Mouse (Mus musculus) stomach, postnatal 0 days (tissue): ENCODE results near the gene Cc2d2a. TPM values are rescaled to one million over a fixed set of nuclear protein-coding genes. Genes with fewer than 3 reads are reported as not detected.

Experiments used
- ATAC-seq: fragments of 200-750 bp; cut with Nextera tagmentation; 2 replicates; pipeline ENCODE4 v1.8.0; 2017; ENCODE audit not compliant: low FRiP score, low TSS enrichment
- DNase-seq: peaks from one replicate; pipeline ENCODE4 v3.0.0-alpha.2; 2016; ENCODE audit warnings: low spot score
- H3K27ac ChIP-seq: fragments of 300-500 bp; sonication (generic); replicated peaks from 2 replicates; pipeline ENCODE4 v1.5.1; 2014; ENCODE audit warnings: mild to moderate bottlenecking, control low read depth
- H3K27me3 ChIP-seq: fragments of 300-500 bp; sonication (generic); 2 replicates; pipeline ENCODE4 v1.6.1; 2014; ENCODE audit warnings: low read length; ENCODE audit not compliant: control insufficient read depth, insufficient read depth
- H3K36me3 ChIP-seq: fragments of 300-500 bp; sonication (generic); 2 replicates; pipeline ENCODE4 v1.6.1; 2014; ENCODE audit warnings: low read length, mixed read lengths; ENCODE audit not compliant: control insufficient read depth, insufficient read depth
- H3K4me1 ChIP-seq: fragments of 300-500 bp; sonication (generic); replicated peaks from 2 replicates; pipeline ENCODE4 v1.6.1; 2014; ENCODE audit warnings: antibody characterized with exemption; ENCODE audit not compliant: control insufficient read depth, insufficient read depth
- H3K4me2 ChIP-seq: fragments of 300-500 bp; sonication (generic); replicated peaks from 2 replicates; pipeline ENCODE4 v1.6.1; 2014; ENCODE audit warnings: low read depth, mild to moderate bottlenecking, control low read depth, moderate library complexity
- H3K4me3 ChIP-seq: fragments of 300-500 bp; sonication (generic); 2 replicates; pipeline ENCODE4 v1.5.1; 2014; ENCODE audit warnings: low read depth, low read length, control low read depth
- H3K9ac ChIP-seq: fragments of 300-500 bp; sonication (generic); 2 replicates; pipeline ENCODE4 v1.6.1; 2014; ENCODE audit warnings: mild to moderate bottlenecking, low read length, control low read depth, mixed read lengths
- H3K9me3 ChIP-seq: fragments of 300-500 bp; sonication (generic); 2 replicates; pipeline ENCODE4 v1.6.1; 2016; ENCODE audit warnings: low read length; ENCODE audit not compliant: control insufficient read depth
- CTCF ChIP-seq: IDR thresholded peaks from 2 replicates; pipeline ENCODE4 v1.5.1; 2016; ENCODE audit warnings: antibody characterized with exemption, low read depth, mild to moderate bottlenecking, moderate library complexity
- EP300 ChIP-seq: optimal IDR thresholded peaks from 2 replicates; pipeline ENCODE3; 2016; ENCODE audit warnings: antibody characterized with exemption
- WGBS: fragments of 180-500 bp; shearing (Covaris S2); extraction: QIAGEN DNeasy Blood & Tissue Kit; methylation state at CpG from one replicate; pipeline ENCODE4 v1.1.7; 2014; 5-methylcytosine and 5-hydroxymethylcytosine counted together
- polyA plus RNA-seq: library from polyadenylated mRNA; unstranded; fragments of >200 nt; fragmentation: Nextera tagmentation; extraction: Ambion mirVana; gene quantifications from 2 replicates; pipeline ENCODE4 v1.2.1, GENCODE M21; 2015

Gene Cc2d2a
- polyA plus RNA-seq, 1 experiment from 2014 or later: 5.5 TPM

DNA sequence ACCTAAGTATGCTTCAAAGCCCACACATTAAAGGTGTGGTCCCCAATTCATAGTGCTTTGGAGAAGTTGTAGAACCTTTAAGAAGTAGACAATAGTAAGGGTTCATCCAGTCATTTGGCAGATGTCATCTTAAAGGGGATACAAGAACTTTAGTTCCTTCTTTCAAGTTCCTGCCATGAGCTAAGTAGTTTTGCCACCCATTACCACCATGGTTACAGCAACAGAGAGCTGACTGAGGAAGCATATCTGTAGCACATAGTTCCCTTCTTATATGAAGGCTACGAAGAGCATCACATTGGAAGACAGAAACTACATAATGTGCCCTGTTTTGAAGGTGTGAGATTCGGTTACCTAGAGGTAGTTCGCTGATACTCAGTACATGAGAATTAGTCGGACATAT, 124.5 kb downstream of the Cc2d2a start:
- ATAC-seq (no peak), DNase-seq (no peak)
- Histone ChIP-seq H3K4me3 (no peak overlapping the region), H3K27ac (no peak overlapping the region), H3K36me3 (no peaks in the 10 kb centered on the region), H3K4me2 (no peak overlapping the region), H3K9ac (no peak overlapping the region), H3K9me3 (no peaks in the 10 kb centered on the region), H3K4me1 (no peaks in the 10 kb centered on the region), H3K27me3 (no peaks in the 10 kb centered on the region)
- TF ChIP-seq EP300: no peak
- no peak for TF ChIP-seq CTCF
- 93% methylated on average over 4 of the region's 4 CpGs for WGBS

DNA sequence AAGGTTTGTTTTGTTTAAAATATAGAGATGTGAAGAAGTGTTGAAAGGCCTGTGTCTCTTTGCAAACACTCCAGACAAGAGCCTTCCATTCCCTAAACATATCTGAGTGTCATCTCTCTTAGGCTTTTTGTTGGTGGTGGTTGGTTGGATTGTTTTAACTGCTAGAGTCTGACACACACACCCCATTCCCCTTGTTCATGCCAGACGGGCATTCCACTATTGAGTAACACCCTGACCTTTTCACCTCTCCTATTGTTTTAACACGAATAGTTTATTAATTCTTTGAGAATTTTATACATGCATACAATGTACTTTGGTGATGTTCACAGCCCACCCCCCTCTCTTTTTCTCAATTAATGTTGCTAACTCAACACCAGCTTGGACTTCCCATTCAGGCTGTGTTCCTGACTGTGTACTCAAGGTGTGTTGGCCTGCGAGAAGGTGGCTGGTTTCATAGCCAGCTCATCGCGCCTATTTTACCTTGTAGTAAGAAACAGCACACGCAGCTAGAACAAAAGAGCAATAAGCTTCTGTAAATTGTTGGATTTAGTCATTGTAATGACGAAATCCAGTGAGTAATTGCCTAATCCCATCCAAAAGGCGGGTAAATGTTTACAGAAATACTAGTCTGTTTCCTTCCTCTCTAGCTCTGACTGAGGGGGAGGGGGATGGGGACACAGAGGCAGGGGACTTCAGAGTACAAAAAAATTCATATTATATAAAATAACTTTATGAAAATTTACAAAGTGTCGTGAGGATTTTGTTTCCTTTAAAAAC, 126.0 kb downstream of the Cc2d2a start:
- Histone ChIP-seq H3K4me1 (no peaks in the 10 kb centered on the region), H3K36me3 (no peaks in the 10 kb centered on the region), H3K27ac (no peak overlapping the region), H3K9me3 (no peaks in the 10 kb centered on the region), H3K4me2 (no peak overlapping the region), H3K9ac (no peak overlapping the region), H3K27me3 (no peaks in the 10 kb centered on the region), H3K4me3 (no peak overlapping the region)
- DNase-seq: peak; percentile 31
- TF ChIP-seq EP300: no peak
- no peak for TF ChIP-seq CTCF
- 38% methylated on average over 9 of the region's 9 CpGs for whole genome bisulfite sequencing
- peak; percentile 87 for ATAC-seq

Other genes with a start within 250 kb of the Cc2d2a start
- gene C1qtnf7, start 146.8 kb upstream of the Cc2d2a start, polyA plus RNA-seq: 15.4 and 20.4 TPM in 2 replicates
- 3.6 and 4.4 TPM in 2 replicates for gene Bst1, start 156.5 kb downstream of the Cc2d2a start, polyA plus RNA-seq
- gene Fbxl5, start 159.3 kb downstream of the Cc2d2a start, polyA plus RNA-seq: 44.0 and 45.7 TPM in 2 replicates
- gene Cd38, start 206.2 kb downstream of the Cc2d2a start, polyA plus RNA-seq: 4.9 and 5.1 TPM in 2 replicates